Mouse (Mus musculus) retina, adult 2 months (tissue): Measurements from ENCODE around the gene Acsl5.

Source experiments
- DNase-seq: peaks from one replicate; pipeline ENCODE4 v3.0.0-alpha.2; 2012; ENCODE audit warnings: low read depth, low spot score

Acsl5 gene

GRCm38 (mm10) chr19:55331776-55332175, 80.0 kb downstream of the Acsl5 start:
- no peak for DNase-seq

- DNase-seq, result peak; percentile 60
Measured at GRCm38 (mm10) chr19:55332641-55333268, 81.0 kb downstream of the Acsl5 start.

GRCm38 (mm10) chr19:55335881-55336280, 84.1 kb downstream of the Acsl5 start:
- DNase-seq, result peak; percentile 18

GRCm38 (mm10) chr19:55336441-55336840, 84.7 kb downstream of the Acsl5 start:
- no peak for DNase-seq

- no peak for DNase-seq
Measured at GRCm38 (mm10) chr19:55337066-55337465, 85.3 kb downstream of the Acsl5 start.

- DNase-seq, result no peak
Measured at GRCm38 (mm10) chr19:55337664-55338063, 85.9 kb downstream of the Acsl5 start.

GRCm38 (mm10) chr19:55340521-55340920, 88.8 kb downstream of the Acsl5 start:
- DNase-seq, result no peak

GRCm38 (mm10) chr19:55341377-55341776, 89.6 kb downstream of the Acsl5 start:
- DNase-seq, result no peak

- no peak for DNase-seq
Measured at GRCm38 (mm10) chr19:55342423-55342822, 90.7 kb downstream of the Acsl5 start.

- DNase-seq, result no peak
Measured at GRCm38 (mm10) chr19:55343274-55343673, 91.5 kb downstream of the Acsl5 start.
